Mouse (Mus musculus) left cerebral cortex, postnatal 14 days (tissue): ENCODE measurements around the gene Mcm5. TPM values are rescaled to one million over a fixed set of nuclear protein-coding genes. Genes with fewer than 3 reads are reported as not detected.

ENCODE experiments used
- DNase-seq, 2 experiments: peaks; one replicate each; pipeline ENCODE4 v3.0.0; 2021 to 2022; ENCODE audit warnings: low spot score in 2 of 2, mixed read lengths in 1 of 2
- intact Hi-C: fragments of 180-260 bp; cut with DNase I; formaldehyde crosslinking; loops from one replicate; pipeline ENCODE4 v1.15.1; 2025
- total RNA-seq, 2 experiments: library from RNA; stranded (reverse); gene quantifications; 2 replicates each; pipeline ENCODE4 v1.2.3; 2021

The Mcm5 gene
- total RNA-seq, 2 experiments from 2014 or later = 6.9 to 8.0 TPM

GRCm38 (mm10) chr8:75151743-75152142 lies 42.4 kb downstream of the Mcm5 start:
- intact Hi-C loops = no loop called here
- DNase-seq = no peak

- peak in 1 of 2 experiments; percentile 42 for DNase-seq
- intact Hi-C loops = no loop called here
Measured at GRCm38 (mm10) chr8:75152505-75153082, 43.2 kb downstream of the Mcm5 start.

- intact Hi-C loops = no loop called here
- no peak for DNase-seq
Measured at GRCm38 (mm10) chr8:75154855-75155478, 45.6 kb downstream of the Mcm5 start.

- no peak for DNase-seq
- intact Hi-C loops = no loop called here
Measured at GRCm38 (mm10) chr8:75155740-75156322, 46.5 kb downstream of the Mcm5 start.

- intact Hi-C loops = no loop called here
- DNase-seq = no peak
Measured at GRCm38 (mm10) chr8:75157471-75158230, 48.3 kb downstream of the Mcm5 start.

GRCm38 (mm10) chr8:75169363-75169762 lies 60.0 kb downstream of the Mcm5 start:
- intact Hi-C loops = no loop called here
- DNase-seq = no peak

GRCm38 (mm10) chr8:75172009-75172685 lies 62.8 kb downstream of the Mcm5 start:
- intact Hi-C loops = no loop called here
- no peak for DNase-seq

Other genes starting within 250 kb of the Mcm5 start
- not detected for gene Isx, start 236.4 kb upstream of the Mcm5 start, total RNA-seq
- gene Hmgxb4, start 116.2 kb upstream of the Mcm5 start, total RNA-seq = 10 to 100 TPM; 21.4 to 22.1 TPM
- gene Tom1, start 75.9 kb upstream of the Mcm5 start, total RNA-seq = 10 to 100 TPM; 40.7 to 41.8 TPM
- 1 to 10 TPM; 4.3 to 5.1 TPM for gene Hmox1, start 15.9 kb upstream of the Mcm5 start, total RNA-seq
- 10 to 100 TPM; 50.8 to 57.8 TPM for gene Rasd2, start 104.4 kb downstream of the Mcm5 start, total RNA-seq